Mouse (Mus musculus) adrenal gland, postnatal 36 days (tissue): ENCODE results near the gene Wwp2. TPM values are rescaled to one million over a fixed set of nuclear protein-coding genes. Genes with fewer than 3 reads are reported as not detected.

Experiments
- DNase-seq, 2 experiments: peaks; one replicate each; pipeline ENCODE4 v3.0.0; 2021; ENCODE audit warnings: mixed read lengths in 1 of 2
- long read RNA-seq, 2 experiments: library from polyadenylated mRNA; stranded (forward); transcript quantifications; one replicate each; pipeline ENCODE4 v2.0.0; 2021; ENCODE audit warnings: borderline sequencing depth in 2 of 2
- total RNA-seq, 2 experiments: library from RNA; stranded (reverse); gene quantifications; 2 replicates each; pipeline ENCODE4 v1.2.3; 2021

Gene Wwp2
- total RNA-seq = 10 to 100 TPM; 32.3 to 43.3 TPM
- long read RNA-seq, experiment 1, full-length matches to known transcripts = 11 of 19 reads
- long read RNA-seq, experiment 1, partial matches to known transcripts = 6 of 19 reads
- long read RNA-seq, experiment 1, other reads (novel, unspliced or antisense) = 2 of 19 reads
- long read RNA-seq, experiment 2, full-length matches to known transcripts = 4 of 10 reads
- long read RNA-seq, experiment 2, partial matches to known transcripts = 3 of 10 reads
- long read RNA-seq, experiment 2, other reads (novel, unspliced or antisense) = 3 of 10 reads

DNA sequence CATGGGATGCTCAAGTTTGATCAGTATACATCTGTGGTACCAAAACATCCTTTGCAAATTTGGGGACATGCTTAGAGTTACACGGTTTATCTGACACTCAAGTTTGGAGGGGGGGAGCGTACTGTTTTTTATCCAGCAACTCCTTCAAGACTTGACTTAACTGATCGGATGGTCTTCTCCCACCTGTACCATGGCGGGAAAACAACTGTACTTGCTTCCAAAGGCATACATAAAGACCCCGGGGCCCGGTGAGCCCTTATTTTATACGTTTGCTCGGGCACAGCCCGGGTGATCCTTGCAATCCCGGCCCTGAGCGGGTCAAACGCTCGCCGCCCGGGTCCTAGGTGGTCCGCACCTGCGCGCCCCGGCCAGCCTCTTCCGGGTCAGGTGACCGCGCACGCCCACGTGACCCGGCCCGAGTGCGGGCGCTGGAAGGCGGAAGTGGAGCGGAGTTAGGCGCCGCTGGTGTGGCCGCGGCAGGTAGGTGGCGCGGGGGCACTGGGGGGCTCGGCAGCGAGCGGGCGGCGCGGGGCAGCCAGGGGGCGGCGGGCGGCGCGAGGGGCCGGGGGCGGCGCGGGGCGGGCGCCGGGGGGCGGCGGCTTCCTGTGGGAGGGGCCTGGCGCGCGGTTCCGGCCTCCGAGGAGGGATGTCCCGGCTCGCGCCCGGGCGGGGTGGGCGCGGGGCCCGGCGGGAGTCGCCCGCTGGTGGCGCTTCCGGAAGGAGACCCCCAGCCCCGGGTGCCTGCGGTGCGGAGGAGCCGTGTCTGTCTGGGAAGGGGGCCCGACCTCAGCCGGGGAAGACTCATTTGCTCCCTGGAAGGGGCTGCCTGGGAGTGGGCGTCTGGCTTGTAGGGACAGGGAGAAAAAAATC lies at the start of gene Wwp2:
TSS of gene Wwp2 (plus strand) at position 404 of the 870 bp plus-strand sequence.
- peak; percentile 80 to 88 for DNase-seq

DNA sequence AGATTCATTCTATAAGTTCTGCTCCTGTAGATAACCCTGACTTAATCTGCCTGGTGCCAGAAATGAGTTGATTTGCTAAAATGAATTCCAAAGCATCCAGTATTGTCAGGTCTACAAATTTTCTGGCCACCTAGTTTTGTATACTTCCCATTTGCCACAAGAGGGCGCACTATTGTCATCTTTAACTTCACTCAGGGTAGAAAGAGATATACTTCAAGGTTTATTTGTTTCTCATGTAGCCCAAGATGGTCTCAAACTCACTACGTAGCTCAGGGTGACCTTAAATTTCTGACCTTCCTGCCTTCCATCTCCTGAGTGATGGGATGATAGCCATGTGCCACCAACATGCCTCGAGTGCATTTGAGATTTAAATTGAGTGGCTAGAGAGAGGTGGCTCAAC lies 49.5 kb upstream of the Wwp2 start:
- no peak for DNase-seq

DNA sequence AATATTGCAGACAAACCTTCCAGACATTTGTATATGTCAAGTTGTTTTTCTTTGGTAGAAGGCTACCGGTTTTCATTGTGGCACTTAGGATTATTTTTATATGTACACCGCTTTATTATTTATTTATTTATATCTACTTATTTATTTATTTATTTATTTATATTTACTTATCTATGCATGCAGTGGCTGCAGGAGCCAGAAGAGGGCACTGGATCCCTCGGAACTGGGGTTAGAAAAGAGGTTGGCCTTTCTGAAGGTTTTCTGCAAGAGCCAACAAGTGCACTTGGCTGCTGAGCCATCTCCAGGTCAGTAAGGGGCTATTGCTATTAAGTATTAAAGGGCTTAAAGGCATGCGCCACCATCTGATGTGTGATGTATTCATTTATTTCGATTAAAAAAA lies 48.3 kb upstream of the Wwp2 start:
- DNase-seq = peak; percentile 69 to 71

DNA sequence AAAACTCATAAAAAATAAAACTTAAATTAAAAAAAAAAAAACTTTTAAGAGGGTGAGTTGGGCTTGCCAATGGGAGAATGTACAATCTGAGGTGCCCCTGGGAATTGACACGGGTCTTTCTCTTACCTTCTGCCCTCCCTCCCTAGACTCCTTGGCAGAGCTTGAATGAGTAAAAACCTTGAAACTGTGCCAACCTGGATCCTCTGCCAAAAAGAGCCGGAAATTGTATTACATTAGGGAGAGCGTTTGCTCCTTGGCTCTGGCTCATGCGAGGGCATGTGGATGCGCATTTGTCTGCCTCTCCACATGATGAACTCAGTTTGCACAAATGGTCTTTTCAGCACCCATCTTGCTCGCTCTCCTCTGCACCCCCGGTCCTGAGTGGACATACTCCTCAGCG lies 46.6 kb upstream of the Wwp2 start:
- DNase-seq = peak; percentile 86 to 87

DNA sequence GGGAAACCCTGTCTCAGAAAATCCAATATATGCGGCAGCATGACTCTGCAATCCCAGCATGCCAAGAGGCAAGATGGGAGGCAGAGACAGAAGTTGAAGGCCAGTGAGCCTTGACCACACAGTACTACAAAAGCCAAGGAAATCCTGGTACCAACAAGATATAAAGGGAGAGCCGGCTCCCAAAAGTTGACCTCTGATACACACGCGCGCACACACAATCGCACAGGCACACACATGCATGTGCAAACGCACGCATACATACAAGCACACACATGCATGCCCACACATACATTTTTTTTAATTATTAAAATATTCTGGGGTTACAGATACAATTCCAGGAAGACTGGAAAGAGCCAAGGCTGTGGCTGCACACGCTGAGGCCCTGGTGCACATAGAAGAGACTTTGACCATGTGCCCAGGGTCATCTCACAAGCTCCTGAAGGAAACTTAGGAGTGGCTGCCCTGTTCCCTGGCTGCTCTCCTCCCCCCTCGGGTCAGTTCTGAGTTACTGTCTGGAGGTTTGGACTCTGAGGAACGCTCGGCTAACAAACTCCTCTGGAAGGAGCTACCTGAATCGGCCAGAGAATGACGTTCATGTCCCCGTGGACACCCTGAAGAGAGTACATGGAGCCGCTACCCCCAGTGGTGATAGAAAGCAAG lies 45.6 kb upstream of the Wwp2 start:
- DNase-seq = no peak

DNA sequence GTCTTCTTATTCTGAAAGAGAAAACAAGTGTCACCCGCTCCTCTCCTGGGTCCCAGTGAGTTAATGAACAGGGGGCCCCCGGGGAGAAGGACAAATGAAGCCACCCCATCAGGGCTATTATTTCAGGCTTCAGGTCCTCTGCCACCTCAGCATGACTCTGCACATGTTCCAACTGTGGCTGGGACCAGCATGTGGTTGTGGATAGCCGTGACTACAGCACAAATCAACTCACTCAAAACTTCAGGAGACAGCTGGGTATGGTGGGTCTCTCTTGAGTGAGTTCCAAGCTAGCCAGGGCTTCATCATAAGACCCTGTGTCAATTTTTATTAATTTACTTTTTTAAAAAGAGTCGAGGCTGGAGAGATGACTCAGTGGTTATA lies 45.0 kb upstream of the Wwp2 start:
- DNase-seq = no peak

DNA sequence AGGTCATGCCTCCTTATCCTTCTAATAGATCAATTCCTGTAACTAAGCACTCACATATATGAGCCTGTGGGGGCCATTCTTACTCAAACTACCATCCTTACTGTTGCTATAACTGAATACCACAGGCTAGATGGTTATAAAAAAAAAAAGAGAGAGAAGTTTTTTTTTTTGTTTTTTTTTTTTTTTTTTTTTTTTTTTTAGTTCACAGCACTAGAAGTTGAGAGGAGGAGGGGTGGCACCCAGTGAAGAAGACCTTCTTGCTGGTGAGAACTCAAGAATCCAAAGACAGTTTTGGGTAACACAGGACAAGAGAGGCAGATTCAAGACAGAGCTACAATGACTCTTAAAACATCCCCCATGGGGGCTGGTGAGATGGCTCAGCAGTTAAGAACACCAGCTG lies 40.8 kb upstream of the Wwp2 start:
- no peak for DNase-seq

DNA sequence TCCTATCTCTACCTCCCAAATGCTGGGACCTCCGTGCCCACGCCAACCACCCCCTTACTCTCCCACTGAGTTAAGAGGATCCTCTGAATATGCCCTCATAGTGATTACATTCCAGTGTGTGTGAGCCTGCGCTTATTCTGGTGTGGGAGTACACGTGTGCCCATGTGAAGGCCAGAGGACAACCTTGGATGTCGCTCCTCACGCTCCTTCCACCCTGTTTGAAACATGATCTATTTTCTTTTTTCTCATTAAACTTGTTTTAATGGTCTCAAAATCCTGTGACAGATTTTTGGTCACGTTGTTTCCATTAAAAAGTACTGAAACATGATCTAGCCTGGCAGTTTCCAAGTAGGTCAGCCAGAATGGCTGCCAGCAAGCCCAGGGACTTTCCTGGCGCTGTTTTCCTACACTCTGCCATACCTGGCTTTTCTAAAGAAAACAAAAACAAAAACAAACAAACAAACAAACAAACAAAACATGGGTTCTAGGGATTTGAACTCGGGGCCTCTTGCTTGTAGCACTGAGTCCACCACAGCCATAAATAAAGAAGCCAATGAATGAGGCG lies 40.0 kb upstream of the Wwp2 start:
- peak; percentile 37 to 44 for DNase-seq

DNA sequence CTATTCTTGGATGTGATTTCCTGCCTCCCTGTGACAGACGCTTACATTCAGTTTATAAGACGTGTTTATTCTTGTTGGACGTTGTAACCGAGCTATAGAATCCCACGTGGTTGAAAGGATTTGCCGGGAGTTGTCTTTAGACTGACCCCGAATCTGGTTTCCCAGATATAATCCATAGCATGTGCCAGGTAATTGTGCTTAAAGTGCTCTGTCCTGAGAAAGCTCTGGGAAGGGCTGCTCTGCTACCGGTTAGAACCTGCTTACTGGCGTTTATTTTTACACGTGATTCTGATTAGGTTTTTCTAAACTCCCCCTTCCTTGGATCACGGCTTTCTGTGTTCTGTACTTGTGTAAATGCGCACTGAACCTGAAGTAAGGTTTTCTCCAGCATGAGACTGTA lies 38.5 kb upstream of the Wwp2 start:
- DNase-seq = no peak

DNA sequence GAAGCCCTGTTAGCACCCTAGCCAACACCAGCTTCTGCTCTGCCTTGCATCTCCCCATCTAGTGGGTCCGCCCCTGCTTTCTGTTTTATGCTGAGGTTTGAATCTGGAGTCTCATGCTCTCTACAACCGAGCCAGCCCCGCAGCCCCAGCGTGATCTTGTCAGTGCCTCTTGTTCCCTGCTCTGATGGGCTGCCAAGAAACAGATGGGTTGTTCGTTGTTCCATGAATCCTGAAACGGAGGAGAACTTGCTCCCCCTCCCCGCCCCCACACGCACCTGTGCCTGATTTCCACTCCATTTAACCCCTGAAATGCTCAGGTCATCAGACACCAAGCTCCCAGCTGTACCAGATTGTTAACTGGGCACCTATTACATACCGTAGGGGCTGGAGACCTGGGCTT lies 36.7 kb upstream of the Wwp2 start:
- DNase-seq = no peak

DNA sequence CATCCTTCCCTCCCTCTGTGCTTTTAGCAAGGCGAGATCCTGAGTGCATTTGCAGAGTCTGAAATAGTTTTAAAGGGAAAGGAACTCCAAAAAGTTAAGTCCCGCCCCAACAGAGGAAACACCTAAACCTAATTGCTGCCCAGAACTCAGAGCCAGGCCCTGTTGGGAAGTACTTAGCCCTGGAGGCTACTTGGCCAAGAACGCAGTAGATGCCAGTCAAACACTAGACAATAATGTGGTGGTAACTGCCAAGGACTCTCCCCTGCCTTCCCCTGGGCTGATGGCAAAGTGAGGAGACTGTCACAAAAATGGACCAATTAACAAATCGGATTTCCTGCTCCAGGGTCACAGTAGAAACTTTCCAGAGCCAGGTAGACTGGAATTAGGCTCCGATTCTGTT lies 34.3 kb upstream of the Wwp2 start:
- no peak for DNase-seq

DNA sequence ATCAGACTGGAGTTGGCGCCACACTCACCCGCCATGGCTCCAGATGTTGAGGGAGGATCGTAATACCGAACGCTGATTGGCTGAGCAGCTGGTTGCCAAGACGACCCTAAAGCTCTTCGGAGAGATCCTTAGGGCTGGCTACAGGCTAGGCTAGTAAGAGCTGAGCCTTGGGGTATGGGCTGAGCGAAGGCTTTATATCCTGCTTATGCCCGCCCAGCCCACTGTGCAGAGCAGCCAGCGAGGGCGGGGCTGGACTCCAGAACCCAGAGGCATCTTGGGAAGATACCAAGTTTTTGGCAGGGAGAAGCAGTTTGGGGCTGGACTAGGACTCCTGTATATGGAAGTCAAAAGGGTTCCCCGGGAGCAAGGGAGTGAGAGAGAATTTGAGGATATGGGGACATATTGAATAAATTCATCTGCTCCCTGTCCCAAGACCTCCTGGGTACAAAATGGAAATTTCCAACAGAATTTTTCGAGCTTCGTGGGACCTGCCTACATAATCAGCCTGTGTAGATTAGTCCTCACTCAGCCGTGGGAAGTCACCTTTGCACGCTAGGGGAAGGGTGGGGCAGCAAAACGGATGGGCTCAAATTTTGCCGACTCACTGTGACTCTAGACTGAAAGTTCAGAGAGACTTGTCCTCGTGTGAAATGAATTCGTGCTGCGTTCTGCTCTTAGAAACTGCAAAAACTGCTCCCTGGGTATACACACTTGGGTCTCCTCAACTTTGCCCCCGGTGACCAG lies 33.0 kb upstream of the Wwp2 start, which contains the start of gene Nqo1:
TSS of gene Nqo1 (minus strand) at position 169 of the 744 bp plus-strand sequence.
- DNase-seq = peak; percentile 80 to 83

DNA sequence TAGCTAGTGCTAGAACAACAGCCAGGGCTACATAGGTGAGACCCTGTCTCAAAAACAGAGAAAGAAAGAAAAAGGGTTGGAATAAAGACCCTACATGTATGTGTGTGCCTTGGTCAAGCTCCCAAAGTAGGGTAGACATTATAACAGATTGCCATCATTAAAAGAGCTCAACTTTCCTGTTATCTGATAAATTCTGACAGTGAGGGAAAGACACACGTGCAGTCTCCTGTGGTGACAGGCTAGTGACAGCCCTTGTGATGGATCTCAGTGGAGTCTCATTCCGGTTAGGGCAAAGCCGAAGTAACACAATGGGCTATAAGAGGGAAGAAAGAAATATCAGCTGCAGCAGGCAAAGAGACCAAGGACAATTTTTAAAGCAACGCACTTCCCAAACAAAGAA lies 32.1 kb upstream of the Wwp2 start:
- DNase-seq = no peak

DNA sequence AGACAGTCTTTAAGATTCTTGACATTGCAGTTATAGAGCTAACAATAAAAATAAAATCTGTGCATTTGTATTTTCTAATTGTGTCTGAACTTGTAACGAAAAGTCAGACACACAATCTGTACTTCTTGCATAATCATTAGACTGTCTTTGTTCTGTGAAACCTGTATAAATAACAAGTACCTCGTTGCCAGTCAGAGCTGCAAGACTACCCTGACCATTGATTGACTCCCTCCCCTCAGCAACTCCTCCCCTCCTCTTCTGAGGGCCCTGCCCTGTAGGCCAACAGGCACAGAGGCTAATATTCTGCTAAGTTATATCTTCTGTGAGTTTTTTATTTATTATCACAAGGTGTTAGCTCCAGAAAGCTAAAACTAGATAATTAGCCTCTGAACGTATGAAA lies 30.2 kb upstream of the Wwp2 start:
- no peak for DNase-seq

DNA sequence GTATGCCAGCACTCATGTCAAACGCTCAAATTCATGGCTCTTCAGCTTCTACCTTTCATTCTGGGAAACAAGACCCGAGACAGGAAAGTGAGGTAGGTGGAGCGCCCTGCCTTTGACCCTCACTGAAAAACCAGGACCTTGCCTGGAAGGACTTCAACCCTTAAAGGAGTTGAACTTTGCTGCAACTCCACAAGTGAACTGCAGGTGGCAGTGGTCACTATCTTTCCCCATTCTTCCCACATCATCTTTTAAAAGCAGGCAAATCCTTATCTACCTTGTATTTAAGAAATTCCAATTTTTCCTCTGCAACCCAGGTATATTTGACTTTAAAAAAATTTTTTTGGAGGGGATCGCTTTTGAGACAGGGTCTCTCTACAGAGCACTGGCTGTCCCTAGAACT lies 24.8 kb upstream of the Wwp2 start:
- no peak for DNase-seq

DNA sequence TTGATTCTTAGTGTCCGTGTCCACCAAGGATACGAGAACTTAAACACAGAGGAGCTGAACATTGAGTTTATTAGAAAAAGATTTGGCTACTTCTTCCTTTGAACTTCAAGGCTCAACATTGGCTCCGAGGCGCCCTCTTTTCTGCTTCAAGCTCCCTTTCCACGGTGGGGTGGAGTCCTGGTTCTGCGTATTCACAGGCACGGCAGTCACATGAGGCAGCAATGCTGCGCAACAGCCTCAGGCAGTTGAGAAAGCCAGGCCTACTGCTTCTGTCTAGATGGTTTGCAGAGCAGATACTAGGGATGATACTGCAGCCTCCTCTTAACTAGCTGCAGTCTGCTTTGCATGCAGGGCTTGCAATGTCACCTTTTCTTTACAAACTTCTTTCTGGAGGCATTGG lies 23.6 kb upstream of the Wwp2 start:
- DNase-seq = no peak

DNA sequence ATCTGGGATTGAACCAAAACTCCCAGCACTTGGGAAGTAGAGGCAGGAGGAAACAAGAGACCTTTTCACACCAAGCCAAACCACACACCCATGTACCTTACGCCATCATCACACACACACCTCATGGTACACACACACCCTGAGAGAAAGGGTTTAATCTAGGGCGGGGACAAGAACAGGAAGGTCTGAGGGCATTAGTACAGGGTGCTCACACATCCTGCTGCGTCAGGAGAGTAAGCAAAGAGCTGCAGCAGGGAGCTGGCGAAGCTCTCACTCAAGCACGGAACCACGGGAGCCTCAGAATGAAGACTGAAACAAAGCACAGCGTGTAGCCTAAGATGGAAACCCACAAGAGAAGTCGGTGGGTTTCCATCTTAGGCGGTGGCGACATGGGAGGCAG lies 22.3 kb upstream of the Wwp2 start:
- no peak for DNase-seq

DNA sequence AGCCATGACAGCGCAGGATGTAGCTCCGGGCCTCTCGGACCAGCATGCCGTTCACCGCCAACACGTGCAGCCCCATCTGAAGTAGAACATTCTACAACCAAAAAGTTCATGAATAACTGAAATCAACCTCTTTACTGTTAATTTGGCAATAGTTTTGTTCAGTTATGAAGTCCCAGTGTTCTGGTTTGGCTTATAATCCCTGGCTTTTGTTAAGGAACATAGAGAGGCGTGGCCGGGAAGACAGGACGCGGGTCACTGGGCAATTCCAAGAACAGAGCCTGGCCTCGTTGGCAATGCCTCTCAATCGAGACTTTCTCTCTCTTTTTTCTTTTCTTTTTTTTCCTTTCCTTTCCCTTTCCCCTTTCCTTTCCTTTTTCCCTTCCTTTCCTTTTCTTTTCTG lies 19.2 kb upstream of the Wwp2 start:
- DNase-seq = no peak

DNA sequence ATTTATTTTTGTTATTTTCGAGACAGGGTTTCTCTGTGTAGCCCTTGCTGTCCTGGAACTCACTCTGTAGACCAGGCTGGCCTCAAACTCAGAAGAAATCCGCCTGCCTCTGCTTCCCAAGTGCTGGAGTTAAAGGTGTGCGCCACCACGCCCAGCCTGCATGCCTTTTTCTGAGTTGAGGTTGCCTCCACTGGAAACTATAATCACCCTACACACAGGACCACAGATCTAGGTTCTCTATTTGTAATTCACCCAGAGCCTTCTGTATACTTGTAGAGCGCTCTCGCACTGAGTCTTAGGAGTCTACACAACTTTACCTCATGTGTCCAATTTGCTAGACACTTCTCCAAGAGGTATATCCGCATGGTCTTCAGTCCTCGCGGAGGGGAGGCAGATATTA lies 12.0 kb upstream of the Wwp2 start:
- DNase-seq = no peak

DNA sequence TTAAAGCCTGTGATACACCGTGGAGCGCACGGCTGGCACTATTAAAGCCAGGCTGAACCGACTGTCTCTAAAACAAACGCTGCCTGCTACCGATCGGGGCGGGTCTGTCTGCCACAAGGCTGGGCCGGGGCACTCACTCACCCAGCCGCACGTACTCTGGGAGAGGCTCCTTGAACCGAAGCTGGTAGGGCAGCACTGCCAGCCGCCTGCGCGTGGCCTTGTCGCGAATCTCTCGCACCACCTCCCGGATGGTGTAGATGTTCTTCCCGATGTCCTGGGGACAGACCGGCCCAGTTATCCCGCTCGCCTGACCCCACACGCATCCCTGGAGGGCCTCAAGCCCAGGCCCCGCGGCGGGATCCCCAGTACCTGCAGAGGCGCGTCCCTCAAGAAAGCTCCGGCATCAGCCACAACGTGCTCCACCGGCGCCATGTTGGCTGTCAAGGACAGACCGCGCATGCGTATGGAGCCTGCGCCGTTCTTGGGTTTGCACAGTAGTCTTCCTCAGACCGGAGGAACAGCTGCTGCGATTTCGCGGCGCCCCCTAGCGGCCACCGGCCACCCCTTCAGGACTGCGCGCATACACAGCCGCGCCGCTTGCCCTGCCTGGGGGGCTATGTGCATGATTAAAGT lies 11.5 kb upstream of the Wwp2 start, which contains the start of gene Nob1:
TSS of gene Nob1 (minus strand) at position 455 of the 633 bp plus-strand sequence.
- DNase-seq = peak; percentile 98 to 99

DNA sequence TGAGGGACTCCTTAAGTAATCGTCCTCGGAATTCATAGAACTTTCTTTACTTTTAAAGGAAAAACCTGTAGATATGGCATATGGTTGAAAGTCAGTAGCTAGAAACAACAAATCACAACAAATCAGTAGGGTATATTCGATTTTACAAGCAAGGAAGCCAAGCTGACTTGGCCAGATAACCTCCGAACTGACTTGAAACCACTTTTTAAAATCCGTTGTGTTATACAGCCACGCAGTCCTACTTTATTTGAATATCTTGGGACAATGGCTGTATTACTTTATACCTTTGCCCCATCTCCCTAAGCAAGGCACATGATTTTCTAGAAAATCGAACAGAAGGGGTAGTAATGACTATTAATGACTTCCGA lies 11.0 kb upstream of the Wwp2 start:
- DNase-seq = no peak

DNA sequence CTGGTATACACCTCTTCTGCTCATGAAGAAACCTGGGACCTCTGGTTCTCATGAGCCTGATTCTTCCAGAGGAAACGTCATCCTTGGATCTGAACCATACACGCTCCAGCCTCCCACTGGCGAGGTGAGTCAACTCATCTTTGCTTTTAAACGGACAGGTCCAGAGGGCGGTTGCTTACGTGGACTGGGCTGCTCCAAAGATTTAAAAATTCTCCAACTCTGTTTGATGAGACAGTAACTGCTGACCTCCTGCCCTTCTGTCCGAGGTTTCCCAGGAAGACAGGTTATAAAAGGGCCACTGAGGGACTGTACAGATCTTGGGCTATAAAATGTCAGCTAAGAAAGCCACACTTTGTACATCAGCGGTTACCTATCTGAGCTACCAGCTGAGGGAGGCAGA lies 5.3 kb upstream of the Wwp2 start:
- DNase-seq = no peak
